Mouse (Mus musculus): Measurements from ENCODE around the gene BC024978. TPM values are rescaled to one million over a fixed set of nuclear protein-coding genes. Genes with fewer than 3 reads are reported as not detected.
A peak's percentile ranks its signal among the peaks of the same experiment; 100 is the strongest.

The BC024978 gene
- polyA plus RNA-seq, 1 experiment from 2014 or later: 2.8 TPM

- no peak for DNase-seq (ENCODE audit: low spot score)
- 85% methylated on average over 5 of the region's 5 CpGs for WGBS
- H3K4me1 ChIP-seq (replicated peaks; ENCODE audit: control insufficient read depth, insufficient read depth, low read length): peaks cover 8% of the 10 kb centered on the region
- peak overlapping the region; percentile 67; the same call in 1 of the 2 replicates for H3K27ac ChIP-seq (ENCODE audit: low read depth, low read length)
- H3K9ac ChIP-seq (ENCODE audit: low read depth, low read length): no peak overlapping the region
- no peak overlapping the region for H3K4me3 ChIP-seq (ENCODE audit: low read depth, low read length)
- peaks cover 7% of the 10 kb centered on the region for H3K36me3 ChIP-seq (ENCODE audit: control insufficient read depth, insufficient read depth, low read length)
- H3K4me2 ChIP-seq: no peak overlapping the region
- no peaks in the 10 kb centered on the region for H3K9me3 ChIP-seq (ENCODE audit: control insufficient read depth, low read length)
- ATAC-seq (replicated peaks; ENCODE audit: low FRiP score): no peak
- no peaks in the 10 kb centered on the region for H3K27me3 ChIP-seq (replicated peaks; ENCODE audit: control insufficient read depth, insufficient read depth, low read length)
Observed at GRCm38 (mm10) chr7:27180036-27180435, 15.5 kb upstream of the BC024978 start.

- H3K4me3 ChIP-seq (ENCODE audit: low read depth, low read length): no peak within 1 kb of the TSS
- peak within 1 kb of the TSS; percentile 67; the same call in 1 of the 2 replicates for H3K27ac ChIP-seq (ENCODE audit: low read depth, low read length)
- H3K27me3 ChIP-seq (replicated peaks; ENCODE audit: control insufficient read depth, insufficient read depth, low read length): no peaks in the 10 kb centered on the region
- 69% methylated on average over 14 of the region's 14 CpGs for WGBS
- no peak within 1 kb of the TSS for H3K4me2 ChIP-seq
- peaks cover 8% of the 10 kb centered on the region for H3K4me1 ChIP-seq (replicated peaks; ENCODE audit: control insufficient read depth, insufficient read depth, low read length)
- ATAC-seq (replicated peaks; ENCODE audit: low FRiP score): no peak
- peaks cover 17% of the 10 kb centered on the region for H3K36me3 ChIP-seq (ENCODE audit: control insufficient read depth, insufficient read depth, low read length)
- no peak for DNase-seq (ENCODE audit: low spot score)
- H3K9ac ChIP-seq (ENCODE audit: low read depth, low read length): no peak within 1 kb of the TSS
- no peaks in the 10 kb centered on the region for H3K9me3 ChIP-seq (ENCODE audit: control insufficient read depth, low read length)
Observed at GRCm38 (mm10) chr7:27180837-27181695, 14.5 kb upstream of the BC024978 start, which contains the start of the genes Gm21983 and Mia. Gm21983 (minus strand) TSS chr7:27181086. Mia (minus strand) TSS chr7:27181157.

- H3K4me1 ChIP-seq (replicated peaks; ENCODE audit: control insufficient read depth, insufficient read depth, low read length): peaks cover 8% of the 10 kb centered on the region
Observed at GRCm38 (mm10) chr7:27182498-27182897, 13.1 kb upstream of the BC024978 start.

GRCm38 (mm10) chr7:27184964-27185363 lies 10.6 kb upstream of the BC024978 start:
- Histone ChIP-seq H3K36me3 (ENCODE audit: control insufficient read depth, insufficient read depth, low read length) (peaks cover 53% of the 10 kb centered on the region), H3K27ac (ENCODE audit: low read depth, low read length) (no peak overlapping the region), H3K9me3 (ENCODE audit: control insufficient read depth, low read length) (no peaks in the 10 kb centered on the region), H3K4me3 (ENCODE audit: low read depth, low read length) (no peak overlapping the region), H3K4me1 (replicated peaks; ENCODE audit: control insufficient read depth, insufficient read depth, low read length) (peaks cover 2% of the 10 kb centered on the region; the same call in 1 of the 2 replicates), H3K27me3 (replicated peaks; ENCODE audit: control insufficient read depth, insufficient read depth, low read length) (no peaks in the 10 kb centered on the region), H3K9ac (ENCODE audit: low read depth, low read length) (no peak overlapping the region), H3K4me2 (no peak overlapping the region)
- peak; percentile 46; the same call in 1 of the 2 replicates for ATAC-seq (replicated peaks; ENCODE audit: low FRiP score)
- DNase-seq (ENCODE audit: low spot score): peak; percentile 68
- WGBS: 38% methylated on average over 3 of the region's 3 CpGs

More at GRCm38 (mm10) chr7:27182498-27182897, 13.1 kb upstream of the BC024978 start:
- DNase-seq (ENCODE audit: low spot score): no peak
- no peak overlapping the region for H3K27ac ChIP-seq (ENCODE audit: low read depth, low read length)
- no peak overlapping the region for H3K4me3 ChIP-seq (ENCODE audit: low read depth, low read length)
- ATAC-seq (replicated peaks; ENCODE audit: low FRiP score): no peak
- H3K9ac ChIP-seq (ENCODE audit: low read depth, low read length): no peak overlapping the region
- H3K9me3 ChIP-seq (ENCODE audit: control insufficient read depth, low read length): no peaks in the 10 kb centered on the region
- peaks cover 28% of the 10 kb centered on the region for H3K36me3 ChIP-seq (ENCODE audit: control insufficient read depth, insufficient read depth, low read length)
- no peak overlapping the region for H3K4me2 ChIP-seq
- H3K27me3 ChIP-seq (replicated peaks; ENCODE audit: control insufficient read depth, insufficient read depth, low read length): no peaks in the 10 kb centered on the region
- WGBS: 93% methylated on average over 1 of the region's 1 CpGs

- 91% methylated on average over 5 of the region's 5 CpGs for WGBS
- DNase-seq (ENCODE audit: low spot score) (no peak), ATAC-seq (replicated peaks; ENCODE audit: low FRiP score) (no peak)
- H3K4me1 ChIP-seq (replicated peaks; ENCODE audit: control insufficient read depth, insufficient read depth, low read length): no peaks in the 10 kb centered on the region
- H3K4me2 ChIP-seq: no peak overlapping the region
- H3K36me3 ChIP-seq (ENCODE audit: control insufficient read depth, insufficient read depth, low read length): peaks cover 63% of the 10 kb centered on the region
- no peak overlapping the region for H3K4me3 ChIP-seq (ENCODE audit: low read depth, low read length)
- no peaks in the 10 kb centered on the region for H3K9me3 ChIP-seq (ENCODE audit: control insufficient read depth, low read length)
- H3K9ac ChIP-seq (ENCODE audit: low read depth, low read length): no peak overlapping the region
- no peak overlapping the region for H3K27ac ChIP-seq (ENCODE audit: low read depth, low read length)
- no peaks in the 10 kb centered on the region for H3K27me3 ChIP-seq (replicated peaks; ENCODE audit: control insufficient read depth, insufficient read depth, low read length)
Observed at GRCm38 (mm10) chr7:27185986-27186385, 9.6 kb upstream of the BC024978 start.

GRCm38 (mm10) chr7:27189271-27189931 lies 6.2 kb upstream of the BC024978 start:
- no peak overlapping the region for H3K27ac ChIP-seq (ENCODE audit: low read depth, low read length)
- no peaks in the 10 kb centered on the region for H3K27me3 ChIP-seq (replicated peaks; ENCODE audit: control insufficient read depth, insufficient read depth, low read length)
- H3K36me3 ChIP-seq (ENCODE audit: control insufficient read depth, insufficient read depth, low read length): peaks cover 91% of the 10 kb centered on the region
- 98% methylated on average over 10 of the region's 10 CpGs for WGBS
- H3K9ac ChIP-seq (ENCODE audit: low read depth, low read length): no peak overlapping the region
- no peak for DNase-seq (ENCODE audit: low spot score)
- no peak overlapping the region for H3K4me2 ChIP-seq
- no peak overlapping the region for H3K4me3 ChIP-seq (ENCODE audit: low read depth, low read length)
- H3K4me1 ChIP-seq (replicated peaks; ENCODE audit: control insufficient read depth, insufficient read depth, low read length): peaks cover 5% of the 10 kb centered on the region
- ATAC-seq (replicated peaks; ENCODE audit: low FRiP score): no peak
- H3K9me3 ChIP-seq (ENCODE audit: control insufficient read depth, low read length): no peaks in the 10 kb centered on the region

GRCm38 (mm10) chr7:27192434-27192833 lies 3.1 kb upstream of the BC024978 start:
- Histone ChIP-seq H3K27me3 (replicated peaks; ENCODE audit: control insufficient read depth, insufficient read depth, low read length) (no peaks in the 10 kb centered on the region), H3K36me3 (ENCODE audit: control insufficient read depth, insufficient read depth, low read length) (peaks cover 66% of the 10 kb centered on the region), H3K4me2 (no peak overlapping the region), H3K27ac (ENCODE audit: low read depth, low read length) (no peak overlapping the region), H3K9me3 (ENCODE audit: control insufficient read depth, low read length) (no peaks in the 10 kb centered on the region), H3K9ac (ENCODE audit: low read depth, low read length) (no peak overlapping the region), H3K4me1 (replicated peaks; ENCODE audit: control insufficient read depth, insufficient read depth, low read length) (peaks cover 19% of the 10 kb centered on the region), H3K4me3 (ENCODE audit: low read depth, low read length) (no peak overlapping the region)
- ATAC-seq (replicated peaks; ENCODE audit: low FRiP score) (no peak), DNase-seq (ENCODE audit: low spot score) (no peak)
- WGBS: 95% methylated on average over 5 of the region's 5 CpGs

GRCm38 (mm10) chr7:27193731-27194130 lies 1.9 kb upstream of the BC024978 start:
- 77% methylated on average over 4 of the region's 4 CpGs for WGBS
- Histone ChIP-seq H3K27me3 (replicated peaks; ENCODE audit: control insufficient read depth, insufficient read depth, low read length) (no peaks in the 10 kb centered on the region), H3K36me3 (ENCODE audit: control insufficient read depth, insufficient read depth, low read length) (peaks cover 53% of the 10 kb centered on the region), H3K9ac (ENCODE audit: low read depth, low read length) (no peak overlapping the region), H3K4me1 (replicated peaks; ENCODE audit: control insufficient read depth, insufficient read depth, low read length) (peaks cover 19% of the 10 kb centered on the region), H3K4me2 (peak overlapping the region; percentile 89; the same call in 1 of the 2 replicates), H3K27ac (ENCODE audit: low read depth, low read length) (no peak overlapping the region), H3K9me3 (ENCODE audit: control insufficient read depth, low read length) (no peaks in the 10 kb centered on the region), H3K4me3 (ENCODE audit: low read depth, low read length) (peak overlapping the region; percentile 20; the same call in 1 of the 2 replicates)
- no peak for DNase-seq (ENCODE audit: low spot score)
- no peak for ATAC-seq (replicated peaks; ENCODE audit: low FRiP score)
